Mouse (Mus musculus): ENCODE results near the gene Tex14.

Gene Tex14

DNA sequence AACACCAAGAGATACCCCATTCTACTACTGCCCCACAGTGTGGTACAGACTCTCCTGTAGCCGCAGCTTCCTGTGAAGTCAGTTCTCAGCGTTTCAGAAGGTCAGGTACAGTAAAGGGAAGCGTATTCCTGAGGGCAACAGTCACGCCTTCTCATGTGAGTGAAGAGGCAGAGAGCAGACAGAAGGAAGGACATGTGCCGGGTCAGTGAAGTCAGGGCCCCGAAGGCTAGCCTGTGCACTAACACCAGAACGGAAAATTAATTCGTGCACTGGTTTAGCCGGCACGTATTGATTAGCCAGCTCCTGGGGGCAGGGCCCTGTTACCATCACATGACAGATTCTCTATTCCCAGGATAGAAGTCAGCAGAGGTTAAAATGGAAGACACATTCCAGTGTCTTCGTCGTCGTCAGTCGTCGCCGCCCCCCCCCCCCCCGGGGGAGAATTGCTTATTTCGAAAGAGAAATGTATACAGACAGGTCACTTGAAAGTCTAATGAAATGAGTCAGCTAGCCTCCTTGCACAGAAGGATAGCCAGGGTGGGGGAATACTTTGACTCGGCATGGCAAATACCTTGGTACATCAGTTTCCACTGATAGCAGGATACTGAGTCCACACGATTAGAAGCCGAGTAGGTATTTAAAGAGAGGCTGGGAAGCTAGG lies 169.8 kb downstream of the Tex14 start:
- no peak for DNase-seq

DNA sequence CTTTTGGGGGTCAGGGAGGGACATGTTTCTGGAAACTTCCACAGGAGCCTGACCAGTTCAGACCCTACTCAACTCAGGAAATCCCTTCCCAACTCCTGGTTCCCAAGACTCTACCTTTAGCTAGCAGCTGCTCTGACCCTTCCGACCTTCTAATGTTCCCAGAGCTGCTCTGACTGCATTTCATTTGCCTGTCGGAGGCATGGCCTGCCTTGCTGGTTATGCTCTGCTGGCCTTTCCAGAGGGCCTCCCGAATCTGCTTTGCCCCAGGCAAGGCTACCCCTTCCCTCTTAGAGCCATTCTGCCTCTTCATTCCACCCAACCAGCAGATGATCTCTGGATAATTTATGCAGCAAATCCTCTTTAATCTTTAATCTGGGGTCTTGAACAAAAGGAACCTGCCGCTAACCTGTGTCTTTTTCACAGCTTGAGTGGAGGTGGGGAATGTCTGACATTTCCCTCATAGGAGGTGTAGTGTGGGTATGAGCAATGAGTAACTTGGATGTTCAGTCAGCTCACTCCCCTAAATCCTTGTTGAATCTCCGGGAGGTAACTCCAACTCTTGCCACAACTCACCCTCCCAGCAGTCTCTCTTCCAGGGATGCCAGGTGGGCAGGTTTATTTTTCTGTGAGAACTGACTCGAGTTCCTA lies 172.9 kb downstream of the Tex14 start:
- peak in 1 of 2 experiments; percentile 71 for DNase-seq

- peak; percentile 81 to 88 for DNase-seq
Measured at GRCm38 (mm10) chr11:87578249-87578962, 173.5 kb downstream of the Tex14 start.

DNA sequence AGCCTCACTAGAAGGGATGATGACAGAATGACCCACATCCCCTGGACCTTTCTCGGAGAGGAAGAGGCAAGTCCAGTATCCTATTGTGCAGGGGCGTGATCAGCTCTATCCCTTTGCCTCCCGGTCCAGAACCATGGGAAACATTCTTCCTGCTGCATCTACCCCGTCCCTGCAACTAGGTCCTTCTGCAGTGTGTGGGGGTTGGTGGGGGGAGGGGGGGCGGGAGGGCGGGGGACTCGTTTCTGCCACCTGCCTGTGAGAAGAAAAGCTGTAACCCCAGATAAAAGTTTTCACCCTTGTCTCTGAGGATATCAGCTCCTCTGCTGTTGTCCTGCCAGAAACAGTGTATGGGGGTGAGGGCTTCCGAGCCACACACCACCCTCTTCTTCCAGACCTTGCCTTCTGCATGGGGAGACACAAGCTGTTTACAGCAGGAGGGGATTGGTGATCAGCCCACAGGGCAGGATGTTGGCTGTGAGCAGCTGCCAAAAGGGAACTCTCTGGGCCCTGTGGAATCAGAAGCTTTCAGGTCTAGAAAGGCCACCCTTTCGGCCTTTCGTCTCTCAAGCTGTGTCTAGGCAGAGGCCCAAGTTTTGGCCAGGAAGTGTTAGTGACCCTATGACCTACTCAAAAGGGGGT lies 174.2 kb downstream of the Tex14 start:
- DNase-seq: peak; percentile 55 to 65

DNA sequence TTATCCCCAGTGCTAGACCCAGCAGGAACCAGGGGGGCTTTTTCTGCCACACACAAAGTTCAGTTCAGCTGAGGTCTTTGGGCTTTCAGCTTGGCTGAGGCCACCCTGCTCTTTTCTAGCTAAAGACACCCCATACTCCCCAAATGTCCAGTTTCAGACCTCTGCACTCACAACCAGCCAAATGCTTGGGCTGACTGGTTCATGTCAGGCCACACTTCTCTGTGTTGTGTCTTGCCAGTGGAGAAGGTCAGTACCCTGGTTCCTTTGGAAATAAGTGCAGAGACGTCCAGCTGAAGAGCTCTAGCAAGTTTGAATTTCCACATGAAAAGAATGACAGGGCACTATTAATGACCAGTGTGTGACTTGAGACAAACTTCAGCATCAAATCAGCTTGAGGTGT lies 174.8 kb downstream of the Tex14 start:
- no peak for DNase-seq

- no peak for DNase-seq
Measured at GRCm38 (mm10) chr11:87580543-87581085, 175.7 kb downstream of the Tex14 start.

- DNase-seq: no peak
Measured at GRCm38 (mm10) chr11:87581161-87581865, 176.4 kb downstream of the Tex14 start.

DNA sequence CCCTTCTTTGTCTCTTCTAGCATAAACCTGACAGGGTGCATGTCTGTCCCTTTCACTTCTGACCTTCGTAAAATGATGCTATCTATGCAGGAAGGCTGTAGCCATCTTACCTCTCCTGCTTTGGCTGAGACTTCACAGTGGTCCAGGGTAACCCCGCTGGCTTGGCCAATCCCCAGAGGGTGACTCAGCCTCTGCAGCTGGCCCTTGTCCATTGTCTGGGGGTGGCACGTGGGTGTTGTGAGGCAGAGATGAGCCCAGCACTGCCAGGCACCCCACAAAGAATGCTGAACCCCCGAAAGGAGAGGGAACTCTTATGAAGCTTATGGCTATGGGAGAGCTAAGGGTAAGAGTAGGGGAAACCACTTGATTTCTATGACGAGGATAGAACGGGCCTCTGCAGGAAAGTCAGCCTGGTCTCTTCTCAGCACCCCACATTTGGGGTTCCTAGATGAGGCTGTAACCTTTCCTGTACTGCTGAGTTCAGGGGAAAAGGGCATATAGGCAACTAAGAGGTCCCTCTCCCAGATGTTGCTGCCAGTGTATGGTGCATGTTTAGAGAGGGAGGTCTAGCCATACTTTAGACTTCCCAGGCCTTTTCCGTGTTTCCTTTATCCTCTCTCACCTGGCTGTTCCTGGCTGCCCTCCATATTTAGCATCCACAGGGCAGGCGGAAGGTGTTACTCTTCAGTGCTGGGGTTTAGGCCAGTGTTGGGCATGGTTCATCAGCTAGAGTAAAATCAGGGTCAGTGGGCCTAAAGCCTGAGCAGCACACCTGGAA lies 177.3 kb downstream of the Tex14 start:
- no peak for DNase-seq

- DNase-seq: peak in 1 of 2 experiments; percentile 36
Measured at GRCm38 (mm10) chr11:87583291-87584034, 178.6 kb downstream of the Tex14 start.

- peak; percentile 73 to 78 for DNase-seq
Measured at GRCm38 (mm10) chr11:87584711-87585505, 180.0 kb downstream of the Tex14 start.

GRCm38 (mm10) chr11:87587211-87587874 lies 182.5 kb downstream of the Tex14 start:
- no peak for DNase-seq

DNA sequence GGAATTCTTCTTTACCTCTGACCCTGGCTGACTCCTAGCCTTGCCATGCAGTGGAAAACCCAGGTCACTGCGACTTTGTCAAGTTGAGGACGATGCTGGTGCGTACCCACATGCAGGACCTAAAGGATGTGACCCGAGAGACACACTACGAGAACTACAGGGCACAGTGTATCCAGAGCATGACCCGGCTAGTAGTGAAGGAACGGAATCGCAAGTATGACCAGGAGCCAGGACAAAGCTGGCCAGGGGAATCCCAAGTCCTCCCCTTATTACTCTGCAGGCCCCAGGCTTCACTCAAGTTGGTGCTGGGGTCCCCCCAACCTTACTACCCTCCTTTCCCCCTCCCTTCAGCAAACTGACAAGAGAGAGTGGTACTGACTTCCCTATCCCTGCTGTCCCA lies 184.7 kb downstream of the Tex14 start:
- peak in 1 of 2 experiments; percentile 40 for DNase-seq

DNA sequence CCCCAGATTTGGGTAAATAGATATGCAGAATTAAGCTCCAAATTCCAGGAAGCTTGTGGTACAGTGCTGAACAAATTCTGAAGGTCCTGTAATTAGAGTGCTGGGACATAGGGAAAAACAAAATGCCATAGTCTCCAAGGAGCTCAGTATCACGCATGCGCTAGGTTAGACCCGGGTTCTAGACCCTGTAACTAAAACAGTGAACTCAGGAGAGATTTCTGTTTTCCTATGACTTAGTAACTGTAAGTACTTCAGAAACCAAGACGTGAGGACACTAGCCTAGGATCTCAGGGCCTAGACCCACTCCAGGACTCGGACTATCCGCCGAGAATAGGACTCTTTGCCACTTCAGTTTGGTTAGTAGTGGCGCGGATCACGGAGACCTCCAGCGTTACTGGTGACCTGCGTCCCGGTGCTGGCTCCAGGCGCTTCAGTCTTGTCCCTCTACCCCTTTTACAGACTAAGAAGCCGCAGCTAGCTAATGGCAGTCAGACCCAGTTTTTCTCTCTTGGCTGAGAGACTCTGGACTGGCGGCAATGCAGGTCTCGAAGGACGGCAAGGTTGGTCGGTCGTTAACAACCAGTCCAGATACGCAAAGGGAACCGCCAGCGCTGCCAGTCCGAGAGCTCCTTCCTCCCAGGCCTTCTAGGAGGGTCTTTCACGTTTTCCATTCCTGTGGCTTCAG lies 186.1 kb downstream of the Tex14 start:
- peak; percentile 42 to 60 for DNase-seq

DNA sequence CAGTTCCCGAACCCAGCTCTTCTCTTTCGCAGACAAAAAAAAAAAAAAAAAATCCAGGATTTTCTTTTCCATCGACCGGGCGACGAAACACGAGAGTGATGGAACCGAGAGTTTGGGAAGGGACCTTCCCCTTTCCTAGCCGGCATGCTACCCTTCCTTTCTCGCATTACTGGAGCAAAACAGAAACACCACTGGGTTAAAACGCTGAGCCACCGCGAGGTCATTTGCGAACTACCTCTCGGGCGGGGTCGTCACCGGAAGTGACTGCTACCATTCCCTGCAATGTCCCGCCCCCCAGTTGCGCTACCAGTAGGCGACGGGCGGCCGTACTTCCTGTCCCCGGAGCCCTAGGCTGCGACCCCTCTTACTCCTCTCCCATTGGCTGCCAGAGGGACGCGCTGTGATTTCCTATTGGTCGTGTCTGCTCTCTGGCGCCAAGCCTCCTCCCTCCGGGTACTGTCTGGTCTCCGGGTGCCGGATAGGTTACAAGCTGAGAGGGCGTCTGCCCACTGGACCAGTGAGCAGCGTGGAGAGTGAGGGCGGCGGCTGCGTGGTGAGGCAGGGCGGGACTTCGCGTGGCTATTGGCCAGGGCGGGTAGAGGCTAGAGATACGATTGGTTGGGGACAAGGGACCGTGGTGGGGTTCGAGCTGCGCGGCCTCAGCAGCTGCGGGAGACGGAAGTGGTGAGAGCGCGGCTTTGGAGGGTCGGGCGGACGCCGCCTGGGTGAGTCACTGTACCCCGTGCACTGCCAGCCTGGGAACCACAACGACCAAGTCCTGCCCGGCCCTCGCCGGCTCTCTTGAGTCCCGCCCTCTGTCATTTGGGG lies 186.9 kb downstream of the Tex14 start, which contains the start of gene Mtmr4:
Gene Mtmr4 (plus strand): TSS at position 637 of the 828 bp plus-strand sequence.
- peak in 1 of 2 experiments; percentile 99 for DNase-seq

DNA sequence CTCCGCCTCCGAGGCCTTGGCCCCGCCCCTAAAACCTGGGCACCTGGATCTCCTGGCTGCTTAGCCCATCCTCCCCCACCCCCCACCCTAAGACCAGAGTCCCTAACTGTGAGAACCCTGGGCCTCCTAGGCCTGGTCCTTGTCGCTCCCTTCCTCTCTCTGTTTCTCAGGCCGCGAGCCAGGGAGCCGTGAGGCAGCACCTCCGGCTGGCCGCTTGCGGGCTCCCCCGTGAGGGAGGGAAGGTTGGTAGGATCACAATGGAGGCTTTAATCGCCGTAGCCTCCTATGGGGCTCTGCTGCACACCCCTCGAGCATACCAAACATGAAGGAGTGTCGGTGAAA lies 187.5 kb downstream of the Tex14 start:
- DNase-seq: no peak

DNA sequence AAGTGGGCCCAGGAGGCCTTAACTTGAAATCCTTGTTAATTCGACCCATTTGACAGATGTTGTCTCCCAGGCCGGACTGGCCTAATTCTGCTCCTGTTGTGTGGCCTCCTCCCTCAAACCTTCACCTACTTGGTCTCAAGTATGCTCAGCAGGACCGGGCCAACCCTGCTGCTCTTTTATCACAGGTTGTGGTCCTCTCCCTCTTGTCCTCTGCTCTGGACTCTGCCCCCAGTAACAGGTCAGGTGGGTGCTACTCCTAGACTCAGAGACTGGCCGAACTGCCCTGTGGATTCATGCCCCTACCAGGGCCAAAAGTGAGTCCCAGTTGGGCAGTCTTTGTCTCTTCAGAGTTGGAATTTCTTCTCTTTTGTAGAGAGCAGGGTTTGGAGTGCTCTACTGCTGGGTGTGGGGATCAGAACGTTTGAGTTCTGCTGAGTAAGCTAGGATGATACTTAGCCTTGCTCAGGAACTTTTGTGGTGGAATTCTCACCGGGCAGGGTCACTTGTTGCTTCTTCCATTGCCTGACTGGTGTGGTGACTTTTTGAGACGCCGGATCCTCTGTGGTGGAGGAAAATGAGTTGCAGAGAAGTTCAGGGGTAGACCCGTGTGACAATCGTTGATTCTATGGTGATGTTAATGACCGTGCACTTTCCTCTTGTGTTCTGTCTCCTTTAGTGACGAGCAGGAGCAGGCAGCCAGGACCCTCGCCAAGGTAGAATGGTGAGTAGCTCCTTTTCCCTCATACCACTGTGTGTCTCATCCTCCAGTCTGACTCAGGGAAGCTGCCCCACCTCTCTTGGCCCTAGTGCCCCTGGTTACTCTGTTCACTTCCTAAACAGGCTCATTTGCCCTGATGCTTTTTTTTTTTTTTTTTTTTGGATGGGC lies 188.1 kb downstream of the Tex14 start:
- peak; percentile 73 to 91 for DNase-seq
